Mouse (Mus musculus): ENCODE measurements at regions not wholly inside any gene's neighbourhood (a gene's known extent, or its start where the extent isn't known, plus 50 kb on each side); places are given as distances from the start of the nearest gene placed in this dataset.

GRCm38 (mm10) chr14:110007159-110007558, 747.8 kb downstream of the Slitrk6 start:
- no peak for DNase-seq (ENCODE audit: low spot score)

GRCm38 (mm10) chr14:109985026-109985425, 769.9 kb downstream of the Slitrk6 start:
- no peak for DNase-seq (ENCODE audit: low spot score)

DNA sequence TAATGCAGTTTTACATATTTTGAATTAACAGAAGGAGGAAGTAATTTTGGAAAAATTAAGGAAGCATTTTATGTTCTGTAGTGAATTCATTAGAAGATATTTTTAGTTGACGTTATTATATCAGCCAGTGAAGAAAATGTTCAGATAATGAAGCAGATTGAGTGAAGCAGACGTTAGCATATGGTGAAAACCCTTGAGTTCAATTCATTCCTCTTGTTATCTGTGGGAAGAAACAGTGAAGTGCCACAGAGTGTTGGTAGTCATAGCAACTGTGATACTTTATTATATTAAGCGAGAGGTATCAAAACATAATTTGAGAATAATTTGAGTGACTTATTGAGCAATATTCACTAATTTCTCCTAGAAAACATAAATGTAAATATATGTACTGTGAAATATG, 796.9 kb downstream of the Slitrk6 start:
- DNase-seq (ENCODE audit: low spot score) = no peak

GRCm38 (mm10) chr14:109941944-109942343, 813.0 kb downstream of the Slitrk6 start:
- no peak for DNase-seq (ENCODE audit: low spot score)

DNA sequence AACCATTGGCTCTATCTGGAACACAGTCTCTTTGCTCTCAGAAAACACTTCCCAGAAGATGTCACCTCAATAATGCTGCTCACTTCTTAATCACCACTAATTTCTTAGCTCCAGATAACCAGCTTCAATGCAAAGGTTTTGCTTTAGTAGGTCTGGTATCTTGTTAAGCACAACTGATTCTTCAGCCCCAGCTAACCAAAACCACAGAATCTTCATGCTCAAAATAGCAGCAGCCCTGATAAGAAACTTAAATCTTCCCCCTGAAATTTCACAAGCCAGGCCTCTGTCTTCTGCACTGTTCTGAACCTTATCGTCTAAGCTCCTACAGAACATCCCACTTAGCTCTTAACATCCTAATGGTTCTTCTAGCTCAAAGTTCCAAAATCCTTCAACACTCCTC, 813.8 kb downstream of the Slitrk6 start:
- DNase-seq (ENCODE audit: low spot score) = no peak

DNA sequence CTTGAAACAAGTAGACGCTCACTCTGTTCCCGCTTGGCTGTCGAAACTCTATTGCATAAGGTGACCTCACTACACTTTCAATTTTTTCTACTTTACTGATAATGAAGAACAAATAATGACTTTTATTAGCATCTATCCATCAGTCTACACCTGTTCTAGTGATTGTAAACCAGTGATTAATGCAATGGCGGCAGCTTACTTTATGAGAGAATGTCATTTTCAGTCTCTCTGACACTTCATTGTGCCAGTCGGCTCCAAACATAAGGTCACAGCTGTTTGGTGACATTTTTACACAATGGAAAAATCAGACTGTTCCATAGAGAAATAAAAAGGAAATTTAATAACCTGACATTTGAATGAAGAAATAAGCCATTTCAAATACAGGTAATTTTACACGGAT, 817.5 kb downstream of the Slitrk6 start:
- no peak for DNase-seq (ENCODE audit: low spot score)

- no peak for DNase-seq (ENCODE audit: low spot score)
Observed at GRCm38 (mm10) chr14:109928977-109929376, 826.0 kb downstream of the Slitrk6 start.

DNA sequence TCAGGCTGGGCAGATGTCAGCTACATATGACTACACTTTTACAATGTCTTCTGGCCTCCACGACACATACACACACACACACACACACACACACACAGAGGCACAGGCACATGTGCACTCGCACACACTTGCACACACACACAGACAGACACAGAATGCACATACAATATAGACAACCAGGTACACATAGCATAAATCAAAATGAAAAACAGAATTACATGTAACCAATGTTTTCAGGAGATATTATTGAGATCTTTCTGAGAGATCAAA, 863.1 kb downstream of the Slitrk6 start:
- no peak for DNase-seq (ENCODE audit: low spot score)

GRCm38 (mm10) chr14:109891151-109891895, 863.6 kb downstream of the Slitrk6 start:
- no peak for DNase-seq (ENCODE audit: low spot score)

- DNase-seq (ENCODE audit: low spot score) = no peak
Observed at GRCm38 (mm10) chr14:109876950-109877663, 877.8 kb downstream of the Slitrk6 start.

- DNase-seq (ENCODE audit: low spot score) = peak; percentile 22
Observed at GRCm38 (mm10) chr14:109874230-109874629, 880.7 kb downstream of the Slitrk6 start.

DNA sequence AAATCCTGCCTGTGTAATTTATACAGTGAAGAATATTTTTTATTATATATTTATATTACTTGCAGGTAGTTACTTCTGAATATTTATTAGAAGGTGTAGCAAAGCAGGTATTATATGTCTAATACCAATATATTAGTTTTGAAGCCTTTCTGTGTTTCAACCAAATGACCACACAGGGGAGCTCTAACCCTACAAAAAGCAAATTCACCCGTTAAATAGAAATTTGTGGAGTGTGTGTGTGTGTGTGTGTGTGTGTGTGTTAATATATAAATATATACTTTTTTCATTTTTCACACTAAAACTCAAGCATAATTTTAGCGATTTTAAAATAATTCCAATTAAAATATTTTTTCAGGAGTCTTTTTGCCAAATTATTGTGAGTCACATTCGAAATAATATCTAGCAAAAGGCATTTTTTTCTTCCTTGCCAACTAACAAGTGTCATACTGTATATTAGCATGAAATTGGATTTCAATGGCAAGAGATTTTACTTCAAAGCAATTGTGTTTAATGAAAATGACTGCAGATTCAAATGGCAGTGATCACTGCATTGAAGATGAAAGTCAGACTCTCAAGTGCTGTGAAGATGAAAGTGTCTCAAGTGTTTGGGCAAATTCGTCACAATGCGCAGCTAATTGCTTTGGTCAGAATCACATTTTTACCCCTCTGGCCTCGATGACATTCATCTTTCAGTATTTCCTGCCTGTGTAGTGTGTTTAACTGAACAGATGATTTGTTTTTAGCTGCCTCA, 914.4 kb downstream of the Slitrk6 start:
- DNase-seq (ENCODE audit: low spot score) = no peak

- no peak for DNase-seq (ENCODE audit: low spot score)
Observed at GRCm38 (mm10) chr14:109802522-109803126, 888.7 kb upstream of the Slitrk1 start.

- DNase-seq (ENCODE audit: low spot score) = no peak
Observed at GRCm38 (mm10) chr14:109772246-109772645, 858.3 kb upstream of the Slitrk1 start.

DNA sequence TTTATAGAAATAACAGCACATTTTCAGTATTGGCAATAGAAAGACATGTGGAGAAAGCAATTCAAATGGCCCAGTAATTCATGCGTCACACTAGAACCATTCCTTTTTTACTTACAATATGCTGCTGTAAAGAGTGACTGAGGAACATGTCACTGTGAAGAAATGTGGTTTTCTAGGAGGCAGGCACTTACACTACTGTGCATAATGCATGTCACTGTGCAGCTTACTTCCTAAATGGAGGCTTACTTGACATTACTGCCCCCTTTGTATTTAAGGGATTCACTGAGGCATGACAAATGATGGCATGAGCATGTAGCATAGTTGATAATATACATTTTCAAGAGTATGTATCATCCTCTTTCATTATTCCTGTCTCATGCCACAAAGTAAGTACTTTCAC, 846.9 kb upstream of the Slitrk1 start:
- DNase-seq (ENCODE audit: low spot score) = no peak
